Mouse (Mus musculus) CH12.LX (cell line): ENCODE data around the gene Camta1. TPM values are rescaled to one million over a fixed set of nuclear protein-coding genes. Genes with fewer than 3 reads are reported as not detected.
A peak's percentile ranks its signal among the peaks of the same experiment; 100 is the strongest.

Experiments
- DNase-seq: peaks from one replicate; pipeline ENCODE4 v3.0.0-alpha.2; 2013; ENCODE audit errors: extremely low read depth
- H3K27ac ChIP-seq: 2 replicates; pipeline ENCODE4 v1.5.1; 2012; ENCODE audit warnings: low read depth, mild to moderate bottlenecking, control low read depth, moderate library complexity; ENCODE audit not compliant: insufficient read depth
- H3K27me3 ChIP-seq: replicated peaks from 2 replicates; pipeline ENCODE3; 2012; ENCODE audit warnings: inconsistent platforms
- H3K36me3 ChIP-seq, 2 experiments: replicated peaks in 1 of 2; 2 replicates each; pipeline versions ENCODE3 to v1.6.1; 2012; ENCODE audit warnings: inconsistent platforms in 1 of 2, low read length in 1 of 2, mild to moderate bottlenecking in 1 of 2, mixed read lengths in 1 of 2, moderate library complexity in 1 of 2; ENCODE audit not compliant: control insufficient read depth in 1 of 2, insufficient read depth in 1 of 2
- H3K4me1 ChIP-seq, 2 experiments: 2 replicates each; pipeline ENCODE4 v1.6.1; 2012; ENCODE audit warnings: inconsistent platforms in 1 of 2, moderate library complexity in 1 of 2; ENCODE audit not compliant: insufficient read depth in 2 of 2, control insufficient read depth in 1 of 2
- H3K4me2 ChIP-seq: 2 replicates; pipeline ENCODE4 v1.6.1; 2012; ENCODE audit warnings: low read depth, mild to moderate bottlenecking, control low read depth; ENCODE audit not compliant: poor library complexity, insufficient read depth, severe bottlenecking
- H3K4me3 ChIP-seq, 3 experiments: fragments of 150-350 bp in 1 of 3; sonication (generic) in 1 of 3; replicated peaks in 1 of 3; 2 replicates each; pipeline versions ENCODE3 to v1.5.1; 2011 to 2012; ENCODE audit warnings: low read depth in 2 of 3, low read length in 2 of 3, mild to moderate bottlenecking in 2 of 3, moderate library complexity in 2 of 3, control low read depth in 1 of 3, improper control_type of control experiment in 1 of 3, inconsistent platforms in 1 of 3, mixed read lengths in 1 of 3; ENCODE audit not compliant: poor library complexity in 1 of 3
- H3K79me2 ChIP-seq: replicated peaks from 2 replicates; pipeline ENCODE4 v1.6.1; 2012; ENCODE audit warnings: mild to moderate bottlenecking, moderate library complexity; ENCODE audit not compliant: control insufficient read depth, poor library complexity, insufficient read depth, severe bottlenecking; ENCODE audit errors: extremely low read depth
- H3K9ac ChIP-seq: 2 replicates; pipeline ENCODE4 v1.6.1; 2012; ENCODE audit warnings: low read depth, mild to moderate bottlenecking, control low read depth, moderate library complexity; ENCODE audit not compliant: insufficient read depth
- H3K9me3 ChIP-seq: replicated peaks from 2 replicates; pipeline ENCODE3; 2012; ENCODE audit warnings: low read length, inconsistent platforms, mixed read lengths
- CHD1 ChIP-seq: IDR thresholded peaks from 2 replicates; pipeline ENCODE4 v1.6.1; 2012; ENCODE audit warnings: low read depth, low read length, improper control_type of control experiment, inconsistent platforms
- CTCF ChIP-seq, 2 experiments: IDR thresholded peaks in 1 of 2; conservative IDR thresholded peaks in 1 of 2; 2 replicates each; pipeline ENCODE4 v1.5.1; 2011 to 2012; ENCODE audit warnings: low read depth in 2 of 2, low read length in 2 of 2, improper control_type of control experiment in 1 of 2, inconsistent platforms in 1 of 2, mild to moderate bottlenecking in 1 of 2, moderate library complexity in 1 of 2
- E2F4 ChIP-seq: IDR thresholded peaks from 2 replicates; pipeline ENCODE4 v1.6.1; 2011; ENCODE audit warnings: low read depth, low read length, improper control_type of control experiment; ENCODE audit not compliant: insufficient replicate concordance
- EP300 ChIP-seq: IDR thresholded peaks from 2 replicates; pipeline ENCODE4 v1.6.1; 2011; ENCODE audit warnings: low read length, improper control_type of control experiment
- ETS1 ChIP-seq: conservative IDR thresholded peaks from 2 replicates; pipeline ENCODE4 v1.6.1; 2012; ENCODE audit warnings: low read depth, mild to moderate bottlenecking, inconsistent platforms, low read length, improper control_type of control experiment, moderate library complexity
- GABPA ChIP-seq: IDR thresholded peaks from 2 replicates; pipeline ENCODE4 v1.6.1; 2012; ENCODE audit warnings: low read depth, low read length, improper control_type of control experiment, inconsistent platforms; ENCODE audit not compliant: insufficient replicate concordance
- HCFC1 ChIP-seq: IDR thresholded peaks from 2 replicates; pipeline ENCODE4 v1.6.1; 2012; ENCODE audit warnings: low read depth, mild to moderate bottlenecking, inconsistent platforms, low read length, improper control_type of control experiment
- IRF4 ChIP-seq: IDR thresholded peaks from 2 replicates; pipeline ENCODE4 v1.6.1; 2014; ENCODE audit warnings: low read depth, mild to moderate bottlenecking, inconsistent platforms, low read length, improper control_type of control experiment
- JUN ChIP-seq: IDR thresholded peaks from 2 replicates; pipeline ENCODE4 v1.6.1; 2011; ENCODE audit warnings: low read depth, mild to moderate bottlenecking, low read length, improper control_type of control experiment, moderate library complexity; ENCODE audit not compliant: insufficient read depth
- KAT2A ChIP-seq: IDR thresholded peaks from 2 replicates; pipeline ENCODE4 v1.6.1; 2012; ENCODE audit warnings: low read length, improper control_type of control experiment, inconsistent platforms; ENCODE audit not compliant: insufficient replicate concordance
- MAFK ChIP-seq: IDR thresholded peaks from 2 replicates; pipeline ENCODE4 v1.6.1; 2011; ENCODE audit warnings: low read length, improper control_type of control experiment; ENCODE audit not compliant: insufficient replicate concordance
- MAX ChIP-seq: IDR thresholded peaks from 2 replicates; pipeline ENCODE4 v1.6.1; 2011; ENCODE audit warnings: low read length, improper control_type of control experiment
- MAZ ChIP-seq: IDR thresholded peaks from 2 replicates; pipeline ENCODE4 v1.6.1; 2012; ENCODE audit warnings: low read depth, mild to moderate bottlenecking, inconsistent platforms, low read length, improper control_type of control experiment, moderate library complexity
- MEF2A ChIP-seq: IDR thresholded peaks from 2 replicates; pipeline ENCODE4 v1.6.1; 2014; ENCODE audit warnings: low read depth, mild to moderate bottlenecking, inconsistent platforms, low read length, improper control_type of control experiment, borderline replicate concordance
- MYC ChIP-seq: IDR thresholded peaks from 2 replicates; pipeline ENCODE4 v1.6.1; 2011; ENCODE audit warnings: low read depth, mild to moderate bottlenecking, improper control_type of control experiment, low read length
- NELFE ChIP-seq: IDR thresholded peaks from 2 replicates; pipeline ENCODE4 v1.6.1; 2011; ENCODE audit warnings: low read depth, low read length, improper control_type of control experiment
- NRF1 ChIP-seq: IDR thresholded peaks from 2 replicates; pipeline ENCODE4 v1.6.1; 2014; ENCODE audit warnings: low read depth, mild to moderate bottlenecking, inconsistent platforms, low read length, improper control_type of control experiment, moderate library complexity
- PAX5 ChIP-seq: IDR thresholded peaks from 2 replicates; pipeline ENCODE4 v1.6.1; 2012; ENCODE audit warnings: low read length, inconsistent platforms, mixed read lengths
- POLR2A ChIP-seq: IDR thresholded peaks from 2 replicates; pipeline ENCODE4 v1.6.1; 2011; ENCODE audit warnings: low read depth, mild to moderate bottlenecking, improper control_type of control experiment, low read length
- POLR2AphosphoS2 ChIP-seq: IDR thresholded peaks from 2 replicates; pipeline ENCODE4 v1.6.1; 2011; ENCODE audit warnings: low read depth, low read length, improper control_type of control experiment
- RAD21 ChIP-seq: IDR thresholded peaks from 2 replicates; pipeline ENCODE4 v1.6.1; 2011; ENCODE audit warnings: low read depth, mild to moderate bottlenecking, low read length, improper control_type of control experiment, moderate library complexity
- SIN3A ChIP-seq: IDR thresholded peaks from 2 replicates; pipeline ENCODE4 v1.6.1; 2012; ENCODE audit warnings: low read length, improper control_type of control experiment, inconsistent platforms
- TBP ChIP-seq: conservative IDR thresholded peaks from 2 replicates; pipeline ENCODE4 v1.6.1; 2011; ENCODE audit warnings: low read depth, low read length, improper control_type of control experiment
- UBTF ChIP-seq: IDR thresholded peaks from 2 replicates; pipeline ENCODE4 v1.6.1; 2012; ENCODE audit warnings: low read depth, mild to moderate bottlenecking, inconsistent platforms, low read length, improper control_type of control experiment, moderate library complexity
- USF1 ChIP-seq: IDR thresholded peaks from 2 replicates; pipeline ENCODE4 v1.6.1; 2014; ENCODE audit warnings: low read depth, mild to moderate bottlenecking, inconsistent platforms, low read length, improper control_type of control experiment
- ZC3H11A ChIP-seq: IDR thresholded peaks from 2 replicates; pipeline ENCODE4 v1.6.1; 2012; ENCODE audit warnings: low read depth, mild to moderate bottlenecking, inconsistent platforms, low read length, improper control_type of control experiment
- ZMIZ1 ChIP-seq: IDR thresholded peaks from 2 replicates; pipeline ENCODE4 v1.6.1; 2012; ENCODE audit warnings: low read depth, mild to moderate bottlenecking, inconsistent platforms, low read length, improper control_type of control experiment
- ZNF384 ChIP-seq: IDR thresholded peaks from 2 replicates; pipeline ENCODE4 v1.6.1; 2012; ENCODE audit warnings: low read depth, low read length, improper control_type of control experiment, inconsistent platforms
- dilution Hi-C: fragments of 300-500 bp; cut with MboI; formaldehyde crosslinking; loops from 2 replicates; pipeline ENCODE4 v1.14.3; 2020; ENCODE audit warnings: low sequenced_read_pairs; ENCODE audit not compliant: extremely low pct_unique_long_range_greater_than_20kb, extremely low pct_ligation_motif_present
- in situ Hi-C: fragments of 300-500 bp; cut with MboI; formaldehyde crosslinking; loops from 3 replicates; pipeline ENCODE4 v1.14.3; 2019; ENCODE audit warnings: low sequenced_read_pairs, low pct_ligation_motif_present, low pct_unique_long_range_greater_than_20kb, mixed read lengths
- polyA plus RNA-seq: library from polyadenylated mRNA; unstranded; fragments of >175 nt; gene quantifications from 2 replicates; pipeline ENCODE4 v1.2.1, GENCODE M21; 2012; ENCODE audit warnings: low read depth; ENCODE audit not compliant: insufficient read length
- total RNA-seq, 2 experiments: library from RNA; depleted of rRNA; stranded (reverse); fragments of 300-350 nt in 1 of 2; fragments of >200 nt in 1 of 2; gene quantifications; 2 replicates each; pipeline ENCODE4 v1.2.3; 2012 to 2014

The Camta1 gene
- total and polyA plus RNA-seq, 3 experiments = 9.9 to 32.5 (median 15.3) TPM

GRCm38 (mm10) chr4:151540546-151540945 is 321.1 kb downstream of the Camta1 start:
- in situ Hi-C loops (no loop called here), dilution Hi-C loops (no loop called here)
- H3K9me3 ChIP-seq = peaks cover 92% of the 10 kb centered on the region
- H3K27ac ChIP-seq = no peak overlapping the region
- H3K4me1 ChIP-seq = no peaks in the 10 kb centered on the region
- H3K79me2 ChIP-seq = no peaks in the 10 kb centered on the region
- no peak overlapping the region for H3K9ac ChIP-seq
- H3K4me2 ChIP-seq = no peak overlapping the region
- DNase-seq = no peak
- H3K4me3 ChIP-seq = no peak overlapping the region
- no peak for TF ChIP-seq ZC3H11A
- no peak for TF ChIP-seq MAX
- TF ChIP-seq JUN = no peak
- TF ChIP-seq PAX5 = no peak
- TF ChIP-seq IRF4 = no peak
- no peak for TF ChIP-seq USF1
- no peak for TF ChIP-seq MYC
- TF ChIP-seq E2F4 = no peak
- TF ChIP-seq NELFE = no peak
- TF ChIP-seq ZMIZ1 = no peak
- no peak for TF ChIP-seq MEF2A
- no peak for TF ChIP-seq EP300
- no peak for TF ChIP-seq POLR2AphosphoS2
- no peak for TF ChIP-seq MAFK
- no peaks in the 10 kb centered on the region for H3K36me3 ChIP-seq
- no peaks in the 10 kb centered on the region for H3K27me3 ChIP-seq

GRCm38 (mm10) chr4:151539881-151540280 is 321.8 kb downstream of the Camta1 start:
- DNase-seq = no peak

More at GRCm38 (mm10) chr4:151539881-151540280, 321.8 kb downstream of the Camta1 start:
- Histone ChIP-seq H3K36me3 (no peaks in the 10 kb centered on the region), H3K9ac (no peak overlapping the region), H3K27me3 (no peaks in the 10 kb centered on the region), H3K4me1 (no peaks in the 10 kb centered on the region), H3K4me3 (peak overlapping the region in 1 of 3 experiments; percentile 12), H3K9me3 (peaks cover 93% of the 10 kb centered on the region), H3K79me2 (no peaks in the 10 kb centered on the region), H3K27ac (no peak overlapping the region), H3K4me2 (no peak overlapping the region)
- no peak for TF ChIP-seq NELFE
- no peak for TF ChIP-seq RAD21
- no peak for TF ChIP-seq HCFC1
- TF ChIP-seq MEF2A = no peak
- TF ChIP-seq CTCF (conservative IDR thresholded peaks at IDR 0.05 in 1 of 2, IDR thresholded peaks at IDR 0.05 in 1 of 2; ENCODE audit: low read depth in 2 of 2, low read length in 2 of 2) = no peak
- TF ChIP-seq KAT2A = no peak
- no peak for TF ChIP-seq NRF1
- no peak for TF ChIP-seq JUN
- no peak for TF ChIP-seq TBP
- TF ChIP-seq ZNF384 = no peak
- no peak for TF ChIP-seq USF1
- no peak for TF ChIP-seq MAFK
- TF ChIP-seq UBTF = no peak
- no peak for TF ChIP-seq EP300
- no peak for TF ChIP-seq ETS1
- no peak for TF ChIP-seq GABPA
- no peak for TF ChIP-seq POLR2A
- no peak for TF ChIP-seq CHD1
- TF ChIP-seq SIN3A = no peak
- TF ChIP-seq MAZ = no peak
- dilution Hi-C loops (no loop called here), in situ Hi-C loops (no loop called here)
